Mouse (Mus musculus) heart, postnatal 4 days (tissue): Measurements from ENCODE around the gene Foxp1. TPM values are rescaled to one million over a fixed set of nuclear protein-coding genes. Genes with fewer than 3 reads are reported as not detected.
A peak's percentile ranks its signal among the peaks of the same experiment; 100 is the strongest.

Source experiments
- DNase-seq: peaks from one replicate; pipeline ENCODE4 v3.0.0; 2021
- total RNA-seq, 2 experiments: library from RNA; stranded (reverse); gene quantifications; 2 replicates each; pipeline ENCODE4 v1.2.3; 2021

Foxp1 gene
- total RNA-seq, 2 experiments from 2014 or later: 66.1 to 67.0 TPM

DNA sequence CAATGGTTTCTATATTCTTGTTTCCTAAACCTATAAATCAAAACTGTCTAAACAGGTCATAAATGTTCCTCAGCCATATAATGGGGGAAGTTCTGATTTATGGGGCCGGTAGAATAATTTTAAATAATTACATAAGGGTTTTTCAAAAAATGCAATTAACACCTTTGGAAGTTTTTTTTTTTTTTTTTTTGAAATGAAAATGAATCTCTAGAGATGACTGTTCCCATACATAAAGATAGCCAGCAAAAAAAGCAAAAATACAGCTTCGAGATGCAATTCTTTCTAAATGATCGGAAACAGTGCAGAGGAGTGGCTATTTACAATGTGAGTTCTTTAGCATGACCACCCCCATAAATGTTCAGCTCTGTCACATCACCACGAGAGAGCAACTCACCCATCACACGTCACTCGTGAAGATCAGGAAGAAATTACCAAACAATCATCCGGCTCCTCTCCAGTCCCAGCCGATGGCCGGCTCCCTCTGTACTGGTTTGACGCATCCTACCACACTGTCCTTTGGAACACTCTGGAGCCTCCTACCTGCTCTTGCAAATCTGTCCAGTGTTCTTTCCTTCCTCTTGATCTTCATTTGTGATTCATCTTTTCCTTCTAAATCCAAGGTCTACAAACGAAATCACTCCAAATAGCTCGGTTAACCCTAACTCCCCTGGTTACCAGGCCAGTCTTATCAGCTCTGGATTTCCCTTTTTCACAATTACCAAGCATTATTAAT, 478.4 kb downstream of the Foxp1 start:
- no peak for DNase-seq

DNA sequence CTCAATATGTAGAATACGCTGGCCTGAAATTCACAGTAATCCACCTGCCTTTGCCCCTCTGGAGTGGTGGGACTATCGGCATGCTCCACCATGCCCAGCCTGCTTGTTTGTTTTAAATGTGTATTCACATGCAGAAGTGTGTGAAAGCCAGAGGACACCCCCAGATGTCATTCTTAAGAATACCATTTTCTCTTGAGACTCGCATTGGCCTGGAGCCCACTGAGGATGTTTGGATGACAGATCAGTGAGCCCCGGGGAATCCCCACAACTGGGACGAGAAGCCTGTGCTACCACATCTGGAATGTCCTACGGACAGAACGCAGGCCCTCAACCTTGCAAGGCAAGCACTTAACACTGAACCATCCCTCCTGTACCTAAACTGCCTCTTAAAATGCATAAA, 479.3 kb downstream of the Foxp1 start:
- DNase-seq: peak; percentile 46

DNA sequence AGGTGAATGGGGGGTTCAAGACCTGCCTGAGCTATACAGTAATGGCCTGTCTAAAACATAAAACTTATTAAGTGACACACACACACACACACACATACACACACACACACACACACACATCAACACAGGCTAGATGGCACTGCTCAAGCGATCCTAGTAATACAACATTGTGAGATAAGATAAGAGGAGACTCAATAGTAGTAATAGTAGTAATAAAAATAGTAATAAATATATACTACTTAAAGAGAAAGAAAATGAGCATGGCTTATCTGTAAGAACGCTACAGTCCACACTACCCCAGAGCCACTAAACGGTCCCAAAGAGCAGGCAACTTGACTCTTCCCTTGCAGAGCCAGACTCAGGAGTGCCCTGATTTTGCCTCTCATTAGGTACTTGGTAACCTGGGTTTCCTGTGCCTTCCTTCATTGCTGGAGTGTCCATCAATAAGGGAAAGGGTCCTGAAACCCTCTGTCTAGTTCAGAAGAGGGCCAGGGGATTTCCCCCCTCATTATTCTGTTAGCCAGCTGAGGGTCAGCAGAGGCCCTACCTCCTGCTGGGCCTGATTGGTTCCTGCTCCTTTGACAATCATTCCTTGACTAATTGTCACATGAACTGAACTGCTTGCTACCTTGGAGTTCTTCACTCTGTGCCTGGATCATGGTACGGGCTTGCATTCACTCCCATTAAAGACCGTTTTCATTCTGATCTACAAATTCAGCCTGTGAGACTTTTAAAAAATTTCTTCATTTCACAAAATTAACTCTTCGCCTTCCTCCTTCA, 480.2 kb downstream of the Foxp1 start:
- DNase-seq: no peak

- no peak for DNase-seq
Measured at GRCm38 (mm10) chr6:99038977-99039376, 483.5 kb downstream of the Foxp1 start.

DNA sequence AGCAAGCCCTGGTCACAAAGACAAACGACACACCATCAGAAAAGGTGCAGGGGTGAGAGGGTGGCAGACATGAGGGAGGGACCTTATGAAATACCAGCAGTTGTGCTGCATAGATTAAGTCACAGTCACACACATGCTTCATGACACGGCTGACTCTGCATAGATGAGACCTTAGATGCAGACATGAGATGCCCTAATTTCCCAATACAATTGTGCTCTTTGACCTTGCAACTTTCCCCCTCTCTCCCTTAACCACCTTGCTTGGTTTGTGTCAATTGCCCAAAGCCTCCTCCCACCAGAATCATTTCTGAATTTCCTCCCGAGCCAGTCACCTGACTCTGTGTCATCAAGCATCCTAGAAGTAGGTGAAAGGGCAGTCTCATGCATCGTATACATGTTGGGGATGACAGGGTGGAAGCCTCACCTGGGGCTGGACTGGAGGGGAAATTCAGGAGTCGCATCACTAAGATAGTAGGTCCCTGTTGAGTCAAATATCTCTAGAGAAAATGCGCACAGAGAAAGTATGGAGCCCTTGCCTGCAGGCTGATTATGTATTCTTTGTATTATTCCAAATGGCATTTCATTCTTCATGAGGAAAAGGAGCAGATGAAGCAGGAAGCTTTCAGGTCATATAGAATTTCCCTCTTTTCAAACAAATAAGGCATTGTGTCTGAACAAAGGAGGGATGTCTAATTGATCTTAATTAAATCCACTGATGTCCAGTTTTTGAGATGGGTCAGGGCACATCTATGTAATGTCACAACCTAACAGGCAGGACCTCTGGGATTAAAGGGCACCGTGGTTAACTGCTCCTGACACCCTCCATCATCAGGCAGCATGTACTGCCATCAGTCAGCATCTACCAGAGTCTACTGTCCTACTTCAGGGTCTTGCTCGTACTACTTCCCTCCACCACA, 486.8 kb downstream of the Foxp1 start:
- DNase-seq: no peak

DNA sequence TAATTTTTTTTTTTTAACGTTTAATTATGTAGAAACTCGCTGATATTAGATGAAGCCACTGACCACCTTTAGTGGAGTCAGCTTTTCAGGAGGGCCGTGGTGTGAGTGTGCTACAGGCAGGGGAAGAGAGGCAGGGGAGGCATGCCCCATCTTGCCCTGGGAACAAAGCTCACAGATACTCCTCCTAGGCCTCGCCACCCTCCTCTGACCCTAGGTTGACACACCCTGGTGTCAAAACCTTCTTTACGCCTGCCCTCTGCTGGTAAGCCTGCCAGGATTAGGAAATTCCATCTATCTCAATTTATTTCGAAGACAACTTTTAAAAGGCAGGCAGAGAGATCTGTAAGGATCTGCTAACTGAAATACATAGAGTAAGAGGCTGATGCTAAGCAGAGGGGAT, 489.5 kb downstream of the Foxp1 start:
- DNase-seq: no peak

DNA sequence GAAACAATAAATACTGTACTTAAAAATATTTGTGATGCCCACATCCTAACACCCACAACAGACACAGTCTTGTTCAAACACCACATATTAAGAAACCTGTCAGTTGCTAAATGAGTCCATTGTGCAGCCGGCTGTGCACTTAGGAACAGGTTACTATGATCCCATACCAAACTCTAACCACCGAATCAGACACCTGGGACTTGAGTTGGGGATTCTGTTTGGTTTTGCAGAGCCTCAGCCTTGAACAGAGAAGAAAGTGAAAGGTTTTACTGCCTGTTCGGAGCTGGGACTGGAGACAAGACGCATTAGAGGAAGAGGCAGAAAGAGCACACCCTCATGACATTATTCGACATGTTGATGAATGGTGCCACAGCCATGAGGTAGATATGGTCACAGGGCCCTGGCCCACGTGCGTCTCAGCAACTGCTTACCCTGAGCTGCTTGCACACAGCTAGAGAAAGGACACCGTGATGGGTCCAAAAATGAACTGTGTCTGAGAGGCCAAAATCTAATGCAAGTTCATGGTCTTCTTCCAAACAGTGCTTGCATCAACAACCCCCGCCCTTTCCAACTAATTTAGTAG, 491.1 kb downstream of the Foxp1 start:
- DNase-seq: no peak

- no peak for DNase-seq
Measured at GRCm38 (mm10) chr6:99030251-99030650, 492.3 kb downstream of the Foxp1 start.

- DNase-seq: no peak
Measured at GRCm38 (mm10) chr6:99029438-99029837, 493.1 kb downstream of the Foxp1 start.

DNA sequence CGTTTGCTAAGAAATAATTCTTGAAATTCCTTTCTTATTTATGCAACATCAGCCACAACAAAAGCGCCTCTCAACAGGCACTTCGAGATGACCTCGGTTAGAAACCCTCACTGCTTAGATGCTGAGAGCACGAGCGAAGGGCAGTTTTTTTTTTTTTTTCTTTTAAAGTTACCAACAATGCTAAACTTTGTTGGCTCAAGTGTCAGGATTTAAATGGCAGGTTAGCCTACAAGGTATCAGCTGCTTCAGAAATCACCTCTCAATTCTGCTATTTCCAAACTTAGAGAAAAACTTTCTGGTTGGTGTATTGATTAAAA, 493.6 kb downstream of the Foxp1 start:
- DNase-seq: no peak

- DNase-seq: peak; percentile 79
Measured at GRCm38 (mm10) chr6:99028161-99028988, 494.1 kb downstream of the Foxp1 start.

DNA sequence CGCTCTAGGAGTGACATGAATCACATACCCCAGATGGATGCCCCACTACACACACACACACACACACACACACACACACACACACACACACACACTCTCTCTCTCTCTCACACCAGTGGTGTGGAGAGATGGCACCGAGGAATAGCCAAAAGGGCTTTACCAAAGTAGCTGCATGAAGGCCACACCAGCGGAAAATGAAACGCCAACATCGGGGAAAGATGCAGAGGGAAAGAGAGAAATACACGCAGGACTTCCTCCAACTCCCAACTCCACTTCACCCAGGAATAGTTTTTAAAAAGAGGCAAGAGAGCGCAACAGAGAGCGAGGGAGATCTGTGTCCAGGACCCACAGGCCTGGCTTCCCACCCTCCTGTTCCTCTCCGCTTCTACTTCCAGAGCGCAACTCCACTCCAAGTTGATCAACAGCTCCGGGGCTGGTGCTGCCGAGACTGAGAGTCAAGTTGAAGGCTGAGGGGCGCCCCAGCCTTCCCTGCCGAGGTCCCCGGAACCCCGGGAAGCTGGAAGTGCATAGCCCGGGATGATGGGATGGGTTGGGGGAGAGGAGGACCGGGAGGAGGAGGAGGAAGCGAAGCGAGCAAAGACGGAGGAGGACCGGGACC, 494.9 kb downstream of the Foxp1 start:
- DNase-seq: no peak

GRCm38 (mm10) chr6:99026635-99027541, 495.6 kb downstream of the Foxp1 start:
- DNase-seq: no peak

DNA sequence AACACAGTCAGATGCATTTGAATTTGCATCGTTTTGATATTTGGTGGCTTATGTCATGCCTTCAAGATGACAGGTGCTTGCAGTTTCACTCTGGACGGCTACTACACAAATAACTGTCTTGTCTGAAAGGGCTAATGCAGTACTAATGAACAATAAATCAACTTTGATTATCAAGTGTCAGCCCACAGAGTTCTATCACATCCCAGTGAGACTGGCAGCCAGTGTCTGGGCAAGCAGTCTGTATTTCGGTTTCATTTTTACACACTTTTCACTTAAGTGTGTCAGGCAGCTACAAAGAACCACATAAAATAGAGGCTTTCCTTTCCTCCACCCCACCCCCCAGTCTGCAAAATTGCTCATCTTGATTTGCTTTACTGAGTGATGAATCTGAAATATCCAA, 496.5 kb downstream of the Foxp1 start:
- no peak for DNase-seq

- DNase-seq: no peak
Measured at GRCm38 (mm10) chr6:99024588-99024987, 497.9 kb downstream of the Foxp1 start.

- DNase-seq: no peak
Measured at GRCm38 (mm10) chr6:99020570-99021444, 501.7 kb downstream of the Foxp1 start.

DNA sequence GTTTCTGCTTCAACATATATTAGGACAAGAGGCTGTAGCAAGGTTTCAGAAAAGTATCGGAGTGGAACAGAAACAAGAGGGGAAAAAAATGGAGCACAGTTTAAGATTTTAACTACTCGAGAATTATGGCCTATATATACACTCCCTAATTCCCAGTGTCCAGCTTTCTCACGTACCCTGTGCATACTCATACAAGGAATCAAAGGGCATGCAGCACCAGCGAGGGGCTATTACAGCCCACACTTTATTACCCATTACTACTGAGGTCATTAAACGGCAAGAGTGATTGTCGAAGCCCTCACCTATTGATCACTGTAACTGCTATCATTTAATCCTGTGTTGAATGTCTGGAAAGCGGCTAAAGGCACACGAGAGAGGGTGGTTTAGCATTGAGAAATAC, 502.8 kb downstream of the Foxp1 start:
- no peak for DNase-seq

DNA sequence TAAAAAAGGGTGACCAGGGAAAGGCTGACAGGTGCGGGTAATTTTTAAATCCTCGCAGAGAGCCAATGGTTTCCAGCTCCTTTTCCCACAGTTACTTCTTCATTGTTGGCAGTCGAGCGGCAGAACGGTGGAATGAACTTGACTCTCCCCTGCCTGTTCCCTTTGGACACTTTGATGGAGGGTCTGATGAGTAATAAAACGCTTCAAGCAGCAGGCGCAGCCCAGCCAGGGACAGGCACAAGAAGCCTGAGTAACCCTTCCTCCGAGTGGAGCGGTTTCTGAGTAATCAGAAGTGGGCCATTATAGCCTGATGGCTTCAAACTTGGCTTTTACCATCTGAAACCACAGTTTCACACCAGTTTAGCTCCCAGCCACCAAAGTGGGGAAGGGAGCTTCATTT, 503.3 kb downstream of the Foxp1 start:
- no peak for DNase-seq

GRCm38 (mm10) chr6:99013866-99014502, 508.5 kb downstream of the Foxp1 start:
- no peak for DNase-seq
